Mouse (Mus musculus) liver, embryonic 14.5 days (tissue): ENCODE measurements around the gene Slc44a1.

ENCODE experiments used
- CTCF ChIP-seq: IDR thresholded peaks from 2 replicates; pipeline ENCODE4 v1.5.1; 2016; ENCODE audit warnings: antibody characterized with exemption, low read depth, control low read depth
- EP300 ChIP-seq: IDR thresholded peaks from 2 replicates; pipeline ENCODE4 v1.6.1; 2016; ENCODE audit warnings: antibody characterized with exemption, low read depth

GRCm38 (mm10) chr4:53403386-53403785, 36.8 kb upstream of the Slc44a1 start:
- TF ChIP-seq CTCF: no peak
- TF ChIP-seq EP300: no peak
